Mouse (Mus musculus): ENCODE measurements around the gene Rdh1. TPM values are rescaled to one million over a fixed set of nuclear protein-coding genes. Genes with fewer than 3 reads are reported as not detected.

Rdh1 gene
- polyA plus RNA-seq, 1 experiment from 2014 or later = not detected

GRCm38 (mm10) chr10:127744661-127745060 lies 14.9 kb upstream of the Rdh1 start:
- ATAC-seq (ENCODE audit: low FRiP score) = no peak
- Histone ChIP-seq H3K9me3 (ENCODE audit: control insufficient read depth, low read length) (no peaks in the 10 kb centered on the region), H3K36me3 (ENCODE audit: control insufficient read depth, insufficient read depth, low read length) (peaks cover 41% of the 10 kb centered on the region)

GRCm38 (mm10) chr10:127745886-127746285 lies 13.6 kb upstream of the Rdh1 start:
- WGBS = 88% methylated on average over 5 of the region's 5 CpGs
- H3K9me3 ChIP-seq (ENCODE audit: control insufficient read depth, low read length) = no peaks in the 10 kb centered on the region
- no peak for DNase-seq (ENCODE audit: low spot score, missing footprints)
- H3K27ac ChIP-seq (ENCODE audit: low read depth, low read length) = no peak overlapping the region
- H3K27me3 ChIP-seq (ENCODE audit: control insufficient read depth, insufficient read depth, low read length) = no peaks in the 10 kb centered on the region
- H3K36me3 ChIP-seq (ENCODE audit: control insufficient read depth, insufficient read depth, low read length) = peaks cover 41% of the 10 kb centered on the region
- H3K9ac ChIP-seq (ENCODE audit: low read length) = no peak overlapping the region
- H3K4me1 ChIP-seq (ENCODE audit: control insufficient read depth, insufficient read depth, low read length) = peaks cover 2% of the 10 kb centered on the region; the same call in 1 of the 2 replicates
- H3K4me3 ChIP-seq (ENCODE audit: low read depth, low read length) = no peak overlapping the region
- no peak overlapping the region for H3K4me2 ChIP-seq
- no peak for ATAC-seq (ENCODE audit: low FRiP score)

More at GRCm38 (mm10) chr10:127744661-127745060, 14.9 kb upstream of the Rdh1 start:
- H3K4me2 ChIP-seq = no peak overlapping the region
- H3K27ac ChIP-seq (ENCODE audit: low read depth, low read length) = no peak overlapping the region
- peak; percentile 92 for DNase-seq (ENCODE audit: low spot score, missing footprints)
- no peaks in the 10 kb centered on the region for H3K27me3 ChIP-seq (ENCODE audit: control insufficient read depth, insufficient read depth, low read length)
- H3K9ac ChIP-seq (ENCODE audit: low read length) = no peak overlapping the region
- H3K4me3 ChIP-seq (ENCODE audit: low read depth, low read length) = no peak overlapping the region
- WGBS = 64% methylated on average over 5 of the region's 5 CpGs
- peaks cover 9% of the 10 kb centered on the region; the same call in 1 of the 2 replicates for H3K4me1 ChIP-seq (ENCODE audit: control insufficient read depth, insufficient read depth, low read length)

GRCm38 (mm10) chr10:127747254-127747653 lies 12.3 kb upstream of the Rdh1 start:
- no peak for DNase-seq (ENCODE audit: low spot score, missing footprints)

GRCm38 (mm10) chr10:127748847-127749612 lies 10.5 kb upstream of the Rdh1 start:
- WGBS = 12% methylated on average over 8 of the region's 8 CpGs
- DNase-seq (ENCODE audit: low spot score, missing footprints) = no peak
- Histone ChIP-seq H3K27ac (ENCODE audit: low read depth, low read length) (no peak overlapping the region), H3K9me3 (ENCODE audit: control insufficient read depth, low read length) (no peaks in the 10 kb centered on the region), H3K4me2 (no peak overlapping the region), H3K36me3 (ENCODE audit: control insufficient read depth, insufficient read depth, low read length) (peaks cover 16% of the 10 kb centered on the region), H3K9ac (ENCODE audit: low read length) (no peak overlapping the region), H3K4me3 (ENCODE audit: low read depth, low read length) (no peak overlapping the region), H3K4me1 (ENCODE audit: control insufficient read depth, insufficient read depth, low read length) (0 out of 2 replicates have a peak, but pooled peaks cover 2% of the 10 kb centered on the region), H3K27me3 (ENCODE audit: control insufficient read depth, insufficient read depth, low read length) (no peaks in the 10 kb centered on the region)
- ATAC-seq (ENCODE audit: low FRiP score) = no peak; the same call in 1 of the 2 replicates

More at GRCm38 (mm10) chr10:127747254-127747653, 12.3 kb upstream of the Rdh1 start:
- H3K27me3 ChIP-seq (ENCODE audit: control insufficient read depth, insufficient read depth, low read length) = no peaks in the 10 kb centered on the region
- no peak overlapping the region for H3K27ac ChIP-seq (ENCODE audit: low read depth, low read length)
- H3K9me3 ChIP-seq (ENCODE audit: control insufficient read depth, low read length) = no peaks in the 10 kb centered on the region
- no peak for ATAC-seq (ENCODE audit: low FRiP score)
- 94% methylated on average over 8 of the region's 8 CpGs for WGBS
- H3K36me3 ChIP-seq (ENCODE audit: control insufficient read depth, insufficient read depth, low read length) = peaks cover 33% of the 10 kb centered on the region
- no peak overlapping the region for H3K4me2 ChIP-seq
- 0 out of 2 replicates have a peak, but pooled peaks cover 2% of the 10 kb centered on the region for H3K4me1 ChIP-seq (ENCODE audit: control insufficient read depth, insufficient read depth, low read length)
- H3K4me3 ChIP-seq (ENCODE audit: low read depth, low read length) = no peak overlapping the region
- H3K9ac ChIP-seq (ENCODE audit: low read length) = no peak overlapping the region

- Histone ChIP-seq H3K4me2 (peak overlapping the region; percentile 32), H3K27me3 (ENCODE audit: control insufficient read depth, insufficient read depth, low read length) (no peaks in the 10 kb centered on the region), H3K36me3 (ENCODE audit: control insufficient read depth, insufficient read depth, low read length) (peaks cover 9% of the 10 kb centered on the region; the same call in 1 of the 2 replicates), H3K27ac (ENCODE audit: low read depth, low read length) (no peak overlapping the region), H3K4me3 (ENCODE audit: low read depth, low read length) (peak overlapping the region; percentile 11; the same call in 1 of the 2 replicates), H3K9me3 (ENCODE audit: control insufficient read depth, low read length) (no peaks in the 10 kb centered on the region), H3K9ac (ENCODE audit: low read length) (no peak overlapping the region), H3K4me1 (ENCODE audit: control insufficient read depth, insufficient read depth, low read length) (0 out of 2 replicates have a peak, but pooled peaks cover 2% of the 10 kb centered on the region)
- no peak for DNase-seq (ENCODE audit: low spot score, missing footprints)
- WGBS = 46% methylated on average over 24 of the region's 24 CpGs
- no peak for ATAC-seq (ENCODE audit: low FRiP score)
Measured at GRCm38 (mm10) chr10:127750136-127750777, 9.3 kb upstream of the Rdh1 start.

- Histone ChIP-seq H3K4me2 (no peak within 1 kb of the TSS), H3K9me3 (ENCODE audit: control insufficient read depth, low read length) (no peaks in the 10 kb centered on the region), H3K27me3 (ENCODE audit: control insufficient read depth, insufficient read depth, low read length) (no peaks in the 10 kb centered on the region), H3K27ac (ENCODE audit: low read depth, low read length) (no peak within 1 kb of the TSS), H3K4me1 (ENCODE audit: control insufficient read depth, insufficient read depth, low read length) (0 out of 2 replicates have a peak, but pooled peaks cover 2% of the 10 kb centered on the region), H3K4me3 (ENCODE audit: low read depth, low read length) (no peak within 1 kb of the TSS), H3K36me3 (ENCODE audit: control insufficient read depth, insufficient read depth, low read length) (peaks cover 9% of the 10 kb centered on the region; the same call in 1 of the 2 replicates), H3K9ac (ENCODE audit: low read length) (no peak within 1 kb of the TSS)
- WGBS = 57% methylated on average over 8 of the region's 8 CpGs
- ATAC-seq (ENCODE audit: low FRiP score) = no peak
- no peak for DNase-seq (ENCODE audit: low spot score, missing footprints)
Measured at GRCm38 (mm10) chr10:127751548-127751947, 8.0 kb upstream of the Rdh1 start, which contains the start of gene Gpr182. Gpr182 (minus strand) TSS chr10:127751732.

- Histone ChIP-seq H3K4me2 (no peak overlapping the region), H3K4me1 (ENCODE audit: control insufficient read depth, insufficient read depth, low read length) (no peaks in the 10 kb centered on the region), H3K4me3 (ENCODE audit: low read depth, low read length) (no peak overlapping the region), H3K36me3 (ENCODE audit: control insufficient read depth, insufficient read depth, low read length) (no peaks in the 10 kb centered on the region), H3K9ac (ENCODE audit: low read length) (no peak overlapping the region), H3K27me3 (ENCODE audit: control insufficient read depth, insufficient read depth, low read length) (no peaks in the 10 kb centered on the region), H3K27ac (ENCODE audit: low read depth, low read length) (no peak overlapping the region), H3K9me3 (ENCODE audit: control insufficient read depth, low read length) (no peaks in the 10 kb centered on the region)
- DNase-seq (ENCODE audit: low spot score, missing footprints) (no peak), ATAC-seq (ENCODE audit: low FRiP score) (no peak)
- 81% methylated on average over 6 of the region's 6 CpGs for WGBS
Measured at GRCm38 (mm10) chr10:127754566-127755166, 4.9 kb upstream of the Rdh1 start.

- H3K4me1 ChIP-seq (ENCODE audit: control insufficient read depth, insufficient read depth, low read length) = no peaks in the 10 kb centered on the region
- WGBS = 83% methylated on average over 3 of the region's 3 CpGs
- no peak overlapping the region for H3K4me3 ChIP-seq (ENCODE audit: low read depth, low read length)
- no peaks in the 10 kb centered on the region for H3K27me3 ChIP-seq (ENCODE audit: control insufficient read depth, insufficient read depth, low read length)
- H3K9ac ChIP-seq (ENCODE audit: low read length) = no peak overlapping the region
- no peak for ATAC-seq (ENCODE audit: low FRiP score)
- no peak for DNase-seq (ENCODE audit: low spot score, missing footprints)
- no peak overlapping the region for H3K4me2 ChIP-seq
- no peak overlapping the region for H3K27ac ChIP-seq (ENCODE audit: low read depth, low read length)
- H3K9me3 ChIP-seq (ENCODE audit: control insufficient read depth, low read length) = no peaks in the 10 kb centered on the region
- no peaks in the 10 kb centered on the region for H3K36me3 ChIP-seq (ENCODE audit: control insufficient read depth, insufficient read depth, low read length)
Measured at GRCm38 (mm10) chr10:127755246-127755645, 4.3 kb upstream of the Rdh1 start.
